Mouse (Mus musculus): ENCODE measurements at regions not wholly inside any gene's neighbourhood (a gene's known extent, or its start where the extent isn't known, plus 50 kb on each side); places are given as distances from the start of the nearest gene placed in this dataset.
A peak's percentile ranks its signal among the peaks of the same experiment; 100 is the strongest.

GRCm38 (mm10) chr11:92858170-92858569, 239.7 kb upstream of the Car10 start:
- DNase-seq (ENCODE audit: low spot score): no peak

GRCm38 (mm10) chr11:92889693-92890454, 208.0 kb upstream of the Car10 start:
- DNase-seq (ENCODE audit: low spot score): peak; percentile 77

GRCm38 (mm10) chr11:92899296-92899695, 198.5 kb upstream of the Car10 start:
- DNase-seq (ENCODE audit: low spot score): peak; percentile 6
